Mouse (Mus musculus) MEL (cell line): ENCODE measurements around the gene Thnsl1. TPM values are rescaled to one million over a fixed set of nuclear protein-coding genes. Genes with fewer than 3 reads are reported as not detected.
"Not testable (repeated sequence)": the region's sequence is repeated elsewhere in the genome, so short reads cannot be mapped to it uniquely, and the experiment has no call there.

Source experiments
- DNase-seq: peaks from one replicate; pipeline ENCODE4 v3.0.0; 2011; ENCODE audit warnings: low read depth, low spot score
- H3K27ac ChIP-seq: 2 replicates; pipeline ENCODE4 v1.5.1; 2012; ENCODE audit warnings: low read depth, mild to moderate bottlenecking, control low read depth, low read length, moderate library complexity; ENCODE audit not compliant: control insufficient read depth
- H3K27me3 ChIP-seq, 2 experiments: fragments of 150-350 bp in 1 of 2; sonication (generic) in 1 of 2; 2 replicates each; pipeline ENCODE4 v1.6.1; 2012; ENCODE audit warnings: low read length in 2 of 2, mild to moderate bottlenecking in 2 of 2, improper control_type of control experiment in 1 of 2, moderate library complexity in 1 of 2; ENCODE audit not compliant: insufficient read depth in 2 of 2, control insufficient read depth in 1 of 2
- H3K36me3 ChIP-seq, 2 experiments: 2 replicates each; pipeline ENCODE4 v1.6.1; 2012 to 2014; ENCODE audit warnings: low read length in 2 of 2, improper control_type of control experiment in 1 of 2, inconsistent platforms in 1 of 2, mild to moderate bottlenecking in 1 of 2; ENCODE audit not compliant: insufficient read depth in 2 of 2, control insufficient read depth in 1 of 2
- H3K4me1 ChIP-seq, 2 experiments: fragments of 150-350 bp in 1 of 2; sonication (generic) in 1 of 2; 2 replicates each; pipeline ENCODE4 v1.6.1; 2012; ENCODE audit warnings: low read length in 2 of 2, improper control_type of control experiment in 1 of 2, mild to moderate bottlenecking in 1 of 2; ENCODE audit not compliant: insufficient read depth in 2 of 2, control insufficient read depth in 1 of 2
- H3K4me3 ChIP-seq, 2 experiments: fragments of 150-350 bp in 1 of 2; sonication (generic) in 1 of 2; 2 replicates each; pipeline ENCODE4 v1.5.1; 2012; ENCODE audit warnings: low read depth in 2 of 2, low read length in 2 of 2, mild to moderate bottlenecking in 2 of 2, moderate library complexity in 2 of 2, control low read depth in 1 of 2, improper control_type of control experiment in 1 of 2; ENCODE audit not compliant: control insufficient read depth in 1 of 2, insufficient read depth in 1 of 2
- H3K79me2 ChIP-seq: 2 replicates; pipeline ENCODE4 v1.6.1; 2012; ENCODE audit warnings: mild to moderate bottlenecking, low read length, moderate library complexity; ENCODE audit not compliant: control insufficient read depth, poor library complexity, insufficient read depth
- H3K9ac ChIP-seq: 2 replicates; pipeline ENCODE4 v1.6.1; 2012; ENCODE audit warnings: low read depth, mild to moderate bottlenecking, control low read depth, low read length, moderate library complexity; ENCODE audit not compliant: control insufficient read depth, poor library complexity, severe bottlenecking
- H3K9me3 ChIP-seq: fragments of 150-350 bp; sonication (generic); replicated peaks from 2 replicates; pipeline ENCODE4 v1.6.1; 2012; ENCODE audit warnings: mild to moderate bottlenecking, low read length, improper control_type of control experiment, moderate library complexity; ENCODE audit not compliant: insufficient read depth
- CHD1 ChIP-seq: IDR thresholded peaks from 2 replicates; pipeline ENCODE4 v1.6.1; 2012; ENCODE audit warnings: low read depth, mild to moderate bottlenecking, inconsistent platforms, low read length, improper control_type of control experiment
- CTCF ChIP-seq, 3 experiments: IDR thresholded peaks in 2 of 3; conservative IDR thresholded peaks in 1 of 3; 2 replicates each; pipeline ENCODE4 v1.5.1; 2011 to 2012; ENCODE audit warnings: low read length in 3 of 3, low read depth in 2 of 3, mild to moderate bottlenecking in 2 of 3, improper control_type of control experiment in 1 of 3, inconsistent platforms in 1 of 3, mixed read lengths in 1 of 3, moderate library complexity in 1 of 3; ENCODE audit not compliant: control insufficient read depth in 1 of 3, insufficient read depth in 1 of 3, poor library complexity in 1 of 3, severe bottlenecking in 1 of 3
- ELF1 ChIP-seq: IDR thresholded peaks from 2 replicates; pipeline ENCODE4 v1.6.1; 2014; ENCODE audit warnings: low read depth, mild to moderate bottlenecking, inconsistent platforms, low read length, improper control_type of control experiment, moderate library complexity
- EP300 ChIP-seq, 2 experiments: IDR thresholded peaks; 2 replicates each; pipeline ENCODE4 v1.6.1; 2011; ENCODE audit warnings: improper control_type of control experiment in 2 of 2, low read length in 2 of 2, low read depth in 1 of 2, mild to moderate bottlenecking in 1 of 2
- ETS1 ChIP-seq: IDR thresholded peaks from 2 replicates; pipeline ENCODE4 v1.6.1; 2012; ENCODE audit warnings: low read depth, mild to moderate bottlenecking, inconsistent platforms, low read length, improper control_type of control experiment, moderate library complexity
- JUND ChIP-seq: IDR thresholded peaks from 2 replicates; pipeline ENCODE4 v1.6.1; 2011; ENCODE audit warnings: low read depth, mild to moderate bottlenecking, improper control_type of control experiment, low read length
- KAT2A ChIP-seq: conservative IDR thresholded peaks from 2 replicates; pipeline ENCODE4 v1.6.1; 2012; ENCODE audit warnings: low read depth, low read length, improper control_type of control experiment, inconsistent platforms
- MAFK ChIP-seq: IDR thresholded peaks from 2 replicates; pipeline ENCODE4 v1.6.1; 2011; ENCODE audit warnings: low read depth, mild to moderate bottlenecking, low read length, improper control_type of control experiment, borderline replicate concordance
- MAZ ChIP-seq: IDR thresholded peaks from 2 replicates; pipeline ENCODE4 v1.6.1; 2012; ENCODE audit warnings: low read depth, mild to moderate bottlenecking, inconsistent platforms, low read length, improper control_type of control experiment
- MEF2A ChIP-seq: IDR thresholded peaks from 2 replicates; pipeline ENCODE4 v1.6.1; 2014; ENCODE audit warnings: low read depth, mild to moderate bottlenecking, inconsistent platforms, low read length, improper control_type of control experiment; ENCODE audit not compliant: poor library complexity, insufficient replicate concordance, severe bottlenecking; ENCODE audit errors: extremely low read depth
- MYB ChIP-seq: IDR thresholded peaks from 2 replicates; pipeline ENCODE4 v1.6.1; 2011; ENCODE audit warnings: mild to moderate bottlenecking, low read depth, low read length, improper control_type of control experiment
- NELFE ChIP-seq: IDR thresholded peaks from 2 replicates; pipeline ENCODE4 v1.6.1; 2011; ENCODE audit warnings: low read depth, low read length, improper control_type of control experiment
- POLR2AphosphoS2 ChIP-seq: IDR thresholded peaks from 2 replicates; pipeline ENCODE4 v1.6.1; 2011; ENCODE audit warnings: low read length, improper control_type of control experiment
- POLR2AphosphoS5 ChIP-seq: IDR thresholded peaks from 2 replicates; pipeline ENCODE4 v1.6.1; 2012; ENCODE audit warnings: low read depth, borderline replicate concordance, mild to moderate bottlenecking, inconsistent platforms, low read length, moderate library complexity, mixed read lengths
- RAD21 ChIP-seq: IDR thresholded peaks from 2 replicates; pipeline ENCODE4 v1.6.1; 2011; ENCODE audit warnings: mild to moderate bottlenecking, low read depth, low read length, improper control_type of control experiment
- RCOR1 ChIP-seq: IDR thresholded peaks from 2 replicates; pipeline ENCODE4 v1.6.1; 2012; ENCODE audit warnings: low read depth, mild to moderate bottlenecking, inconsistent platforms, low read length, improper control_type of control experiment
- SIN3A ChIP-seq: IDR thresholded peaks from 2 replicates; pipeline ENCODE4 v1.6.1; 2012; ENCODE audit warnings: low read length, improper control_type of control experiment, inconsistent platforms
- SMC3 ChIP-seq: IDR thresholded peaks from 2 replicates; pipeline ENCODE4 v1.6.1; 2011; ENCODE audit warnings: low read depth, low read length, improper control_type of control experiment
- TCF12 ChIP-seq: IDR thresholded peaks from 2 replicates; pipeline ENCODE4 v1.6.1; 2014; ENCODE audit warnings: low read depth, mild to moderate bottlenecking, inconsistent platforms, low read length, improper control_type of control experiment, moderate library complexity
- UBTF ChIP-seq: IDR thresholded peaks from 2 replicates; pipeline ENCODE4 v1.6.1; 2012; ENCODE audit warnings: low read depth, mild to moderate bottlenecking, inconsistent platforms, low read length, improper control_type of control experiment, moderate library complexity, borderline replicate concordance; ENCODE audit not compliant: insufficient read depth
- ZC3H11A ChIP-seq: IDR thresholded peaks from 2 replicates; pipeline ENCODE4 v1.6.1; 2012; ENCODE audit warnings: low read depth, mild to moderate bottlenecking, inconsistent platforms, low read length, improper control_type of control experiment
- polyA plus RNA-seq, 2 experiments: library from polyadenylated mRNA; stranded (reverse) in 1 of 2; unstranded in 1 of 2; fragments of >175 nt in 1 of 2; fragments of >200 nt in 1 of 2; gene quantifications; 2 replicates each; pipeline versions ENCODE4 v1.2.1 to v1.2.4; 2012; ENCODE audit warnings: low replicate concordance in 2 of 2, low read depth in 1 of 2; ENCODE audit not compliant: insufficient read length in 2 of 2, insufficient read depth in 1 of 2, missing spikeins in 1 of 2
- total RNA-seq: library from RNA; depleted of rRNA; stranded (reverse); fragments of 300-350 nt; gene quantifications from 2 replicates; pipeline ENCODE4 v1.2.3, GENCODE M21; 2012

Gene Thnsl1
- total and polyA plus RNA-seq, 3 experiments, result 1.0 to 2.6 TPM; not detected in 1

GRCm38 (mm10) chr2:21235844-21236386 lies 30.4 kb downstream of the Thnsl1 start:
- DNase-seq, result no peak
- Histone ChIP-seq H3K9me3 (no peaks in the 10 kb centered on the region), H3K27ac (no peak overlapping the region), H3K36me3 (no peaks in the 10 kb centered on the region), H3K79me2 (no peaks in the 10 kb centered on the region), H3K4me1 (no peaks in the 10 kb centered on the region), H3K27me3 (no peaks in the 10 kb centered on the region), H3K9ac (no peak overlapping the region), H3K4me3 (no peak overlapping the region)
- no peak for TF ChIP-seq CTCF (IDR thresholded peaks at IDR 0.05 in 2 of 3, conservative IDR thresholded peaks at IDR 0.05 in 1 of 3; ENCODE audit: control insufficient read depth in 1 of 3, insufficient read depth in 1 of 3, low read depth in 2 of 3, low read length in 3 of 3, poor library complexity in 1 of 3, severe bottlenecking in 1 of 3)
- TF ChIP-seq MEF2A, result no peak
- no peak for TF ChIP-seq POLR2AphosphoS2
- TF ChIP-seq SMC3, result no peak
- TF ChIP-seq UBTF, result no peak

- Histone ChIP-seq H3K27me3 (no peaks in the 10 kb centered on the region), H3K36me3 (no peaks in the 10 kb centered on the region), H3K9me3 (no peaks in the 10 kb centered on the region), H3K79me2 (no peaks in the 10 kb centered on the region), H3K9ac (no peak overlapping the region), H3K4me3 (no peak overlapping the region), H3K4me1 (no peaks in the 10 kb centered on the region), H3K27ac (no peak overlapping the region)
- DNase-seq, result no peak
- TF ChIP-seq POLR2AphosphoS5 (no peak), ELF1 (no peak), ZC3H11A (no peak), MYB (no peak), TCF12 (no peak), MAZ (no peak), RCOR1 (no peak), SIN3A (no peak), CHD1 (no peak), ETS1 (no peak), CTCF (IDR thresholded peaks at IDR 0.05 in 2 of 3, conservative IDR thresholded peaks at IDR 0.05 in 1 of 3; ENCODE audit: control insufficient read depth in 1 of 3, insufficient read depth in 1 of 3, low read depth in 2 of 3, low read length in 3 of 3, poor library complexity in 1 of 3, severe bottlenecking in 1 of 3) (no peak), UBTF (no peak), SMC3 (no peak), NELFE (no peak), MEF2A (no peak), KAT2A (no peak), RAD21 (no peak), EP300 (IDR thresholded peaks at IDR 0.05; ENCODE audit: low read depth in 1 of 2, low read length in 2 of 2) (no peak), JUND (no peak), MAFK (no peak)
Observed at GRCm38 (mm10) chr2:21236846-21237245, 31.3 kb downstream of the Thnsl1 start.

- not testable (repeated sequence) for H3K9ac ChIP-seq, DNase-seq, H3K27me3 ChIP-seq, H3K79me2 ChIP-seq, H3K4me3 ChIP-seq, H3K36me3 ChIP-seq, H3K9me3 ChIP-seq, H3K27ac ChIP-seq, H3K4me1 ChIP-seq
Observed at GRCm38 (mm10) chr2:21244104-21244503, 38.6 kb downstream of the Thnsl1 start.
